Mouse (Mus musculus): Measurements from ENCODE around the gene Nlrc4.

GRCm38 (mm10) chr17:74413324-74413723, 45.6 kb downstream of the Nlrc4 start:
- no peak for TF ChIP-seq CTCF (IDR thresholded peaks at IDR 0.05; ENCODE audit: low read depth)
- no peak for TF ChIP-seq EP300 (IDR thresholded peaks at IDR 0.05; ENCODE audit: low read depth)

Measured in liver, embryonic 14.5 days (tissue).